Mouse (Mus musculus): ENCODE results near the gene Gm10715. TPM values are rescaled to one million over a fixed set of nuclear protein-coding genes. Genes with fewer than 3 reads are reported as not detected.
A peak's percentile ranks its signal among the peaks of the same experiment; 100 is the strongest.
"Not testable (repeated sequence)": the region's sequence is repeated elsewhere in the genome, so short reads cannot be mapped to it uniquely, and the experiment has no call there.

Gene Gm10715
- not detected in 2 replicates for polyA plus RNA-seq (2014; fragmentation: Nextera tagmentation; extraction: Ambion mirVana)

GRCm38 (mm10) chr9:3036577-3036976 lies at the start of gene Gm10715:
Gene Gm10715, plus strand, starts transcription at chr9:3036877.
- H3K9me3 ChIP-seq (ENCODE audit: control insufficient read depth, low read length); H3K27ac ChIP-seq (replicated peaks; ENCODE audit: low read depth, low read length); H3K36me3 ChIP-seq (ENCODE audit: control insufficient read depth, insufficient read depth, low read length); H3K27me3 ChIP-seq (replicated peaks; ENCODE audit: control insufficient read depth, insufficient read depth, low read length); H3K4me1 ChIP-seq (ENCODE audit: control insufficient read depth, insufficient read depth, low read length); H3K4me3 ChIP-seq (ENCODE audit: low read depth, low read length); H3K9ac ChIP-seq (ENCODE audit: low read depth, low read length); ATAC-seq (ENCODE audit: low read depth); DNase-seq (ENCODE audit: low spot score); H3K4me2 ChIP-seq (ENCODE audit: low read depth, low read length): not testable (repeated sequence)
- 70% methylated on average over 6 of the region's 8 CpGs for WGBS

GRCm38 (mm10) chr9:3000445-3000972 lies 36.2 kb upstream of the Gm10715 start, which contains the start of gene Gm10722:
Gene Gm10722, plus strand, starts transcription at chr9:3000922.
- ATAC-seq (ENCODE audit: low read depth); H3K9me3 ChIP-seq (ENCODE audit: control insufficient read depth, low read length); H3K4me3 ChIP-seq (ENCODE audit: low read depth, low read length); H3K4me2 ChIP-seq (ENCODE audit: low read depth, low read length); H3K36me3 ChIP-seq (ENCODE audit: control insufficient read depth, insufficient read depth, low read length); H3K27ac ChIP-seq (replicated peaks; ENCODE audit: low read depth, low read length); H3K9ac ChIP-seq (ENCODE audit: low read depth, low read length); H3K4me1 ChIP-seq (ENCODE audit: control insufficient read depth, insufficient read depth, low read length); H3K27me3 ChIP-seq (replicated peaks; ENCODE audit: control insufficient read depth, insufficient read depth, low read length): not testable (repeated sequence)
- 68% methylated on average over 12 of the region's 12 CpGs for WGBS
- peak; percentile 25 for DNase-seq (ENCODE audit: low spot score)

DNA sequence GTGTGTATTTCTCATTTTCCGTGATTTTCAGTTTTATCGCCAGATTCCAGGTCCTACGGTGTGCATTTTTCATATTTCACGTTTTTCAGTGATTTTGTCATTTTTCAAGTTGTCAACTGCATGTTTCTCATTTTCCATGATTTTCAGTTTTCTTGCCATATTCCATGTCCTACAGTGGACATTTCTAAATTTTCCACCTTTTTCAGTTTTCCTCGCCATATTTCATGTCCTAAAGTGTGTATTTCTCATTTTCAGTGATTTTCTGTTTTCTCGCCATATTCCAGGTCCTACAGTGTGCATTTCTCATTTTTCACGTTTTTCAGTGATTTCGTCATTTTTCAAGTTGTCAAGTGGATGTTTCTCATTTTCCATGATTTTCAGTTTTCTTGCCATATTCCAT lies 35.7 kb upstream of the Gm10715 start:
- not testable (repeated sequence) for H3K4me1 ChIP-seq (ENCODE audit: control insufficient read depth, insufficient read depth, low read length); ATAC-seq (ENCODE audit: low read depth); H3K27ac ChIP-seq (replicated peaks; ENCODE audit: low read depth, low read length); H3K9me3 ChIP-seq (ENCODE audit: control insufficient read depth, low read length); H3K9ac ChIP-seq (ENCODE audit: low read depth, low read length); H3K4me3 ChIP-seq (ENCODE audit: low read depth, low read length); DNase-seq (ENCODE audit: low spot score); H3K27me3 ChIP-seq (replicated peaks; ENCODE audit: control insufficient read depth, insufficient read depth, low read length); H3K4me2 ChIP-seq (ENCODE audit: low read depth, low read length); H3K36me3 ChIP-seq (ENCODE audit: control insufficient read depth, insufficient read depth, low read length)
- WGBS: 63% methylated on average over 8 of the region's 8 CpGs

GRCm38 (mm10) chr9:3001948-3002659 lies 34.6 kb upstream of the Gm10715 start:
- DNase-seq (ENCODE audit: low spot score) (peak; percentile 6), ATAC-seq (ENCODE audit: low read depth) (peak; percentile 85)
- not testable (repeated sequence) for H3K9ac ChIP-seq (ENCODE audit: low read depth, low read length); H3K4me1 ChIP-seq (ENCODE audit: control insufficient read depth, insufficient read depth, low read length); H3K9me3 ChIP-seq (ENCODE audit: control insufficient read depth, low read length); H3K27me3 ChIP-seq (replicated peaks; ENCODE audit: control insufficient read depth, insufficient read depth, low read length); H3K36me3 ChIP-seq (ENCODE audit: control insufficient read depth, insufficient read depth, low read length); H3K4me2 ChIP-seq (ENCODE audit: low read depth, low read length); H3K4me3 ChIP-seq (ENCODE audit: low read depth, low read length); H3K27ac ChIP-seq (replicated peaks; ENCODE audit: low read depth, low read length)
- WGBS: 53% methylated on average over 8 of the region's 11 CpGs

GRCm38 (mm10) chr9:3002794-3003396 lies 33.8 kb upstream of the Gm10715 start, which contains the start of gene Gm11168:
Gene Gm11168, plus strand, starts transcription at chr9:3003346.
- not testable (repeated sequence) for ATAC-seq (ENCODE audit: low read depth); H3K4me2 ChIP-seq (ENCODE audit: low read depth, low read length); H3K9me3 ChIP-seq (ENCODE audit: control insufficient read depth, low read length); DNase-seq (ENCODE audit: low spot score); H3K36me3 ChIP-seq (ENCODE audit: control insufficient read depth, insufficient read depth, low read length); H3K27ac ChIP-seq (replicated peaks; ENCODE audit: low read depth, low read length); H3K27me3 ChIP-seq (replicated peaks; ENCODE audit: control insufficient read depth, insufficient read depth, low read length); H3K4me3 ChIP-seq (ENCODE audit: low read depth, low read length); H3K9ac ChIP-seq (ENCODE audit: low read depth, low read length); H3K4me1 ChIP-seq (ENCODE audit: control insufficient read depth, insufficient read depth, low read length)
- 74% methylated on average over 6 of the region's 14 CpGs for WGBS

DNA sequence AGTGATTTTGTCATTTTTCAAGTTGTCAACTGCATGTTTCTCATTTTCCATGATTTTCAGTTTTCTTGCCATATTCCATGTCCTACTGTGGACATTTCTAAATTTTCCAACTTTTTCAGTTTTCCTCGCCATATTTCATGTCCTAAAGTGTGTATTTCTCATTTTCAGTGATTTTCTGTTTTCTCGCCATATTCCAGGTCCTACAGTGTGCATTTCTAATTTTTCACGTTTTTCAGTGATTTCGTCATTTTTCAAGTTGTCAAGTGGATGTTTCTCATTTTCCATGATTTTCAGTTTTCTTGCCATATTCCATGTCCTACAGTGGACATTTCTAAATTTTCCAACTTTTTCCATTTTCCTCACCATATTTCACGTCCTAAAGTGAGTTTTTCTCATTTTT lies 30.5 kb upstream of the Gm10715 start:
- H3K4me3 ChIP-seq (ENCODE audit: low read depth, low read length); ATAC-seq (ENCODE audit: low read depth); H3K36me3 ChIP-seq (ENCODE audit: control insufficient read depth, insufficient read depth, low read length); H3K4me1 ChIP-seq (ENCODE audit: control insufficient read depth, insufficient read depth, low read length); H3K27me3 ChIP-seq (replicated peaks; ENCODE audit: control insufficient read depth, insufficient read depth, low read length); H3K4me2 ChIP-seq (ENCODE audit: low read depth, low read length); H3K27ac ChIP-seq (replicated peaks; ENCODE audit: low read depth, low read length); H3K9me3 ChIP-seq (ENCODE audit: control insufficient read depth, low read length); DNase-seq (ENCODE audit: low spot score); H3K9ac ChIP-seq (ENCODE audit: low read depth, low read length): not testable (repeated sequence)
- WGBS: 75% methylated on average over 1 of the region's 5 CpGs

DNA sequence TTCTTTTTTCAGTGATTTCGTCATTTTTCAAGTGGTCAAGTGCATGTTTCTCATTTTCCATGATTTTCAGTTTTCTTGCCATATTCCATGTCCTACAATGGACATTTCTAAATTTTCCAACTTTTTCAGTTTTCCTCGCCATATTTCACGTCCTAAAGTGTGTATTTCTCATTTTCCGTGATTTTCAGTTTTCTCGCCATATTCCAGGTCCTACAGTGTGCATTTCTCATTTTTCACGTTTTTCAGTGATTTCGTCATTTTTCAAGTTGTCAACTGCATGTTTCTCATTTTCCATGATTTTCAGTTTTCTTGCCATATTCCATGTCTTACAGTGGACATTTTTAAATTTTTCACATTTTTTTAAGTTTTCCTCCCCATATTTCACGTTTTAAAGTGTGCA lies 30.0 kb upstream of the Gm10715 start:
- 74% methylated on average over 7 of the region's 8 CpGs for WGBS
- not testable (repeated sequence) for H3K4me3 ChIP-seq (ENCODE audit: low read depth, low read length); H3K4me2 ChIP-seq (ENCODE audit: low read depth, low read length); H3K36me3 ChIP-seq (ENCODE audit: control insufficient read depth, insufficient read depth, low read length); H3K9ac ChIP-seq (ENCODE audit: low read depth, low read length); H3K27me3 ChIP-seq (replicated peaks; ENCODE audit: control insufficient read depth, insufficient read depth, low read length); H3K4me1 ChIP-seq (ENCODE audit: control insufficient read depth, insufficient read depth, low read length); DNase-seq (ENCODE audit: low spot score); H3K9me3 ChIP-seq (ENCODE audit: control insufficient read depth, low read length); H3K27ac ChIP-seq (replicated peaks; ENCODE audit: low read depth, low read length)
- ATAC-seq (ENCODE audit: low read depth): peak; percentile 70; the same call in 1 of the 2 replicates

- not testable (repeated sequence) for H3K4me2 ChIP-seq (ENCODE audit: low read depth, low read length); H3K27me3 ChIP-seq (replicated peaks; ENCODE audit: control insufficient read depth, insufficient read depth, low read length); H3K36me3 ChIP-seq (ENCODE audit: control insufficient read depth, insufficient read depth, low read length); H3K4me3 ChIP-seq (ENCODE audit: low read depth, low read length); H3K4me1 ChIP-seq (ENCODE audit: control insufficient read depth, insufficient read depth, low read length); H3K9ac ChIP-seq (ENCODE audit: low read depth, low read length); H3K9me3 ChIP-seq (ENCODE audit: control insufficient read depth, low read length); DNase-seq (ENCODE audit: low spot score); H3K27ac ChIP-seq (replicated peaks; ENCODE audit: low read depth, low read length)
- peak; percentile 35; the same call in 1 of the 2 replicates for ATAC-seq (ENCODE audit: low read depth)
- 73% methylated on average over 6 of the region's 9 CpGs for WGBS
Observed at GRCm38 (mm10) chr9:3007272-3007671, 29.4 kb upstream of the Gm10715 start.
